Mouse (Mus musculus): ENCODE results near the gene Rasa2. TPM values are rescaled to one million over a fixed set of nuclear protein-coding genes. Genes with fewer than 3 reads are reported as not detected.
"Not testable (repeated sequence)": the region's sequence is repeated elsewhere in the genome, so short reads cannot be mapped to it uniquely, and the experiment has no call there.

Rasa2 gene
- total RNA-seq (2021), result 10 to 100 TPM; 25.6 to 29.7 TPM

DNA sequence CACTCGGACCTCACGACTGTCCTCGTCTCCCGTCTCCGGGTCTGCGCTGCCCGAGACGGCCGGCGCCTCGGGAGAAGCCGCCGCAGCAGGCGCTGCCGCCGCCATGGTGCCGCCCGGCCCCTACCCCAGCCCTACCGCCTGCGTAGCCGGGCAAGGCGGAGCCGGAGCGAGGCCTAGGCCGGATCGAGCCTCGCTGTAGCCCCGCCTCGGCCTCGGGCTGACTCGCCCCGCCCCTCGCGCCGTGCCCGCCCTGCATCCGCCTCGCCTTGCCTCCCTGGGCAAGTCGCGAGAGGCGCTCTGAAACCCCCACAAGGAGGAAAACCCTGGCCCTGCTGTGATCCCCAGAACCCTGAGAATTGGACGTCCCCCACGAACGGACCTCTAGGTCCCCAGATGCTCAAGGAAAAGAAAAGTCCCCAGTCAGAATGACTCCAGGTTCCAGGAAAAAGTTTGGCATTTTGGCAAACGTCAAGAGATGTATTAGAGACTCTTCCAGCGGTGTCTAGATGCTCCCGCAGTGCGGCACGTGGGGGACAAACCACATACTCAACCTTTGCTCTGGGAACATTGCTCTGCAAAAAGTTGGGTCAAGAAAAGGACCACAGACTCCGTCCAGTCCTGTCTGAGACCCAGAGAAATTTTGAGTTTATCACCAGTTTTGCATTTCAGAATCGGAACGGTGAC is at the start of gene Rasa2:
Gene Rasa2 (minus strand): TSS at position 229 of the 684 bp plus-strand sequence.
- peak; percentile 75 to 80 for DNase-seq (ENCODE audit: extremely low spot score in 1 of 2, low spot score in 1 of 2)

DNA sequence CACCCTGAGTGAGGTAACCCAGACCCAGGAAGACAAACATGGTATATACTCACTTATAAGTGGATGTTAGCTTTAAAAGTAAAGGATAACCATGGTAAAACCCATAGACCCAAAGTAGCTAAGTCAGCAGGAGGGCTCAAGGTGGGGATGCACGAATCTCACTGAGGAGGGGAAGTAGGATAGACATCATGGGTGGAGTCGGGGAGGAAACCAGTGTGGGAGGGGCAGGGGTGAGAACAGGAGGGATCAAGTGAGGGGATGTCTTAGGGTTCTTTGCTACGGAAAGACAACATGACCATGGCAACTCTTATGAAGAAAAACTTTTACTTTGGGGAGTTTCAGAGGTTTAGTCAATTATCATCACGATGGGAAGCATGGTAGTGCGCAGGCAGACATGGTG is 47.2 kb upstream of the Rasa2 start:
- no peak for DNase-seq (ENCODE audit: extremely low spot score in 1 of 2, low spot score in 1 of 2)

DNA sequence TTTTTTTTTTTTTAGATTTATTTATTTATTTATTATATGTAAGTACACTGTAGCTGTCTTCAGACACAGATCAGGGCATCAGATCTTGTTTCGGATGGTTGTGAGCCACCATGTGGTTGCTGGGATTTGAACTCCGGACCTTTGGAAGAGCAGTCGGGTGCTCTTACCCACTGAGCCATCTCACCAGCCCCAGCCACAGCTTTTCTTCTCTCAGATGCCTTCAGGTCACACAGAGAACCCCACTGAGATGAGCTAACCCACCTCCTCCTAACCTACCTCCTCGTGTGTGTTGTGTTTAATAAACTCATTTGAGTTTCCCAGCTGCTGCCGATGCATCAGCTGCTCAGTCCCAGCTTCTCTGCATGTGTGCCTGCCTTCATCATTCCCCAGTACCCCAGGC is 46.3 kb upstream of the Rasa2 start:
- not testable (repeated sequence) for DNase-seq (ENCODE audit: extremely low spot score in 1 of 2, low spot score in 1 of 2)

DNA sequence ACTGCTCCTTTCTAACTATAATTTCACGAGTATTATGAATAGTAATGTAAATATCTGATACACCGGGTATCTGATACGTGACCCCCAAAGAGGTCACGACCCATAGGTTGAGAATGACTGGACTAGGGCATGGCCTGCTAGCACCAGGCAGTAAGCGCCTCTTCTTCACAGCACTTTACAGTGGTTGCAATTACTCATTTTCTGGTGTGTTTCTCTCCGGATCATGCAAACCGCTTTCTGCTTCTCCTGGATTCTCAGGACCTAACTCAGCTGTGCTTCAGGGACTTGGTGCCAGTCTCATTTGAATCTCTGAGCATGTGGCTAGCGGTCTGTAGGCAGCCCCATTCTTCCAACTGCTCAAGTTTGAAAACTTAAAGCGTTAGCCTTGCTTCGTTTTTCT is 45.3 kb upstream of the Rasa2 start:
- no peak for DNase-seq (ENCODE audit: extremely low spot score in 1 of 2, low spot score in 1 of 2)

- DNase-seq (ENCODE audit: extremely low spot score in 1 of 2, low spot score in 1 of 2), result no peak
These were observed 44.6 kb upstream of the Rasa2 start for GRCm38 (mm10) chr9:96675763-96676640.

DNA sequence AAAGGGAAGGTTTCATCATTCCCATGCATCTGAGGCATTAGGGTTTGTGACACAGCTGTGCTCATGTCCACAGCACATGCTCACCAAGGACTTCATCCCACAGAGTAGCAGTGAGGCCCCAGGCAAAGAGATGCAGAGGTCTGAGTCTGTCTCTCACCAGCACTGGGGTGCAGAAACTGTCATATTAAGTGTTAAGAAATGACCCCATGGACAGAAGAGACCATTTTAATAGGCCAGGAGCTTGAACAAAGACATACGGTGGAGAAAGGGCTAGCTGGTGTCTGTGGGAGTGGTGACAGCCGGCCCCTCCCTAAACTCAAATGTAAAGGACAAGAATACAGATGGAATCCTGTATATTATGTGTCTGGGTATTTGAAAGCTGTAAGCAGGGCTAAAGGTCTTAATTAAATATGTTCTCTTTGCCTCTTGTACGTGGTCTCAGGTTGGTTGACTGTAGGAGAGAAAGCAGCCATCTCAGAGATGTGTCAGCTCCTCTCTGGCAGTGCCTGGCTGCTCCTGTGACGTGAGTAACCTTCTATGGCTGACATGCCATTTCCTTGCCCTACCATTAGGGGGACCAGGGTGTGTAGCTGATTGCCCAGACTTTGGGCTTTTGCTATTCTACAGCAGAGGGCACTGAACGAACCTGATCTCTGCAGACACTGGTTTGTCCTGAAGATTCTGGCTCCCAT is 43.8 kb upstream of the Rasa2 start:
- DNase-seq (ENCODE audit: extremely low spot score in 1 of 2, low spot score in 1 of 2), result no peak

DNA sequence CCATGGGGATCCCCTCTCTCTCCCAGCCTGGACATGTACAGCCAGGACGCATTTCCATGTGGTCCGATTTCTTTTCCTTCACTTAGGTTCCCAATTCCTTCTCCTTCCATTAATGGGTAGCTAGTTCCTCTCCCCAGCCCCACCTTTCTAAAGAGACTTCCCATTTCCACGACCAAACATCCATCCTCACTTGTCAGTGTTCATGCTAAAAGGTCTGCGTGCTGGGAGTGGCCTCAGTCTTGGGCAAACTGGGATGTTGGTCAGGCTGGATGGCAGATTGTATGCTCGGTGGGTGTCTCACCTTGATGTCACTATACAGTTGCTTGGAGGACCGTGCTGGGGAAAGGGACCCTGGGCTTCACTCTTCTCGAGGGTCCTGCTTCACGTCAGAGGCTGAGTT is 42.9 kb upstream of the Rasa2 start:
- DNase-seq (ENCODE audit: extremely low spot score in 1 of 2, low spot score in 1 of 2), result no peak

DNA sequence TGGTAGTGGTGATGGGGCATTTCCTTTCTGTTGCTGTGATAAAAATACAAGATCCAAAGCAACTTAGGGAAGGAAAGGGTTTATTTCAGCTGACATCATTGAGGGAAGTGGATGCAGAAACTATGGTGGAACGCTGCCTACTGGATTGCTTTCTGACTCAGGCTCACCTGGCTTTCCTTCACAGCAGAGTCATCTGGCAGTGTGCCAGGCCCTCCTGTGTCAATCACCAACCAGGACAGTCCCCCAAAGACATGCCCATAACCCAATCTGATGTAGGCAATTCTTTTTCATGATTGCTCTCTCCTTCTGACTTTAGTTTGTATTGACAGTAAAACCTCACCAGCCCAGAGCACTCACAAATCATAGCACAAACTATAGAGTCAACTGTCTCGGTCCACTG is 41.0 kb upstream of the Rasa2 start:
- DNase-seq (ENCODE audit: extremely low spot score in 1 of 2, low spot score in 1 of 2), result no peak

DNA sequence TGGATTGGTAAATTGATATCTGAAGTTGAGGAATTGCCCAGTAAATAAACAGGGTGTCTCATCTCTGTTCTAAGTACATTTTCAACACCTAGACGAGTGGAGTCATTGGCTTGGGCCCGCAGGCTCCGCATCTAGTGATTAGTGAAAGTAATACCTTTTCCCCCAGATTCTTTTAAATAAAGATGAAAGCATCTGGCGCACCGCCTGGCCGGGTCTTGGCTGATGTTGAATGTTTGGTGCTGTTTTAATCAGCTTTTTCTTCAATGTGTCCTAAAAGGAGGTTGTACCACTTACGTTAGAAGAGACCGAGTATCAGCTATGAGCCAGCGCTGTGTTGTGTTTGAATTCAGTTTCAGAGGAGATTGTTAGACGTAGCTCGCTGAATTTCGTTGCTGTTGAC is 39.8 kb upstream of the Rasa2 start:
- DNase-seq (ENCODE audit: extremely low spot score in 1 of 2, low spot score in 1 of 2), result no peak

DNA sequence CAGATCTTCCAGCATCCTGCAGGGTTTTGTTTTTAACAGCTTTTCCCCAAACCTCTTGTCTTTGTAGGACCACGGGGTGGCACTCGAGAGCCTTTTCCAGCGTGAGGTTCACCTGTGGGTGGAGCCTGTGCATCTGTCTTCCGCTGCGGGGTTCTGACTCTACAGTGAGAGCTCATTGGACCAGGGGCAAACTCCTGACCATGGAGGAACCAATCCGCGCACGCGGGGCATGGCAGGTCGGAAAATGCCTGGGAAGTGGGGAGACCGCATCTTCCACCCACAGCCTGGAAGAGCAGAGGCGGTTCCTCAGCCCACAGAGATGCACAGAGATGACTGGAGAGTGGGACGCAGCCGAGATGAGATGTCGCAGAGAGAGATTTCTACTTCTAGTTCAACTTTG is 38.5 kb upstream of the Rasa2 start:
- peak; percentile 82 to 90 for DNase-seq (ENCODE audit: extremely low spot score in 1 of 2, low spot score in 1 of 2)

GRCm38 (mm10) chr9:96668628-96669027 is 37.2 kb upstream of the Rasa2 start:
- peak; percentile 62 to 82 for DNase-seq (ENCODE audit: extremely low spot score in 1 of 2, low spot score in 1 of 2)

- DNase-seq (ENCODE audit: extremely low spot score in 1 of 2, low spot score in 1 of 2), result no peak
These were observed 29.3 kb upstream of the Rasa2 start for GRCm38 (mm10) chr9:96660510-96661244.

DNA sequence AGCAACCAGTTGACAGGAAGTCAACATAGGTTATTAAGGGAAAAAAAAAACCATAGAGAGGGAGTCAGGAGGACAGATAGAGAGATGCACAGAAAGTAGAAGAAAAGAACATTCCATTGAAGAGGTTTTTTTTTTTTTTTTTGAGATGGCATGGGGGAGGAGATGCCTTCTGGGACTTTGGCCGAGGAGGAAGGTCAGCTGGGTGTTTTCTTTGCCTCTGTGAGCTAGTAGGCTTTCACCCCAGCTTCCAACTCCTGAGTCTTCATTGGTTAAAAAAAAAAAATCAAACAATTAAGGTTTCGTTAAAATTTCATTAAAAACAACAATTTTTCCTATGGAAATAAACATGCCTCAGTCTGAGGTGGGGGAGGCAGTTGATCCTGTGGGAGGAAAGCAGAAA is 28.4 kb upstream of the Rasa2 start:
- DNase-seq (ENCODE audit: extremely low spot score in 1 of 2, low spot score in 1 of 2), result no peak

DNA sequence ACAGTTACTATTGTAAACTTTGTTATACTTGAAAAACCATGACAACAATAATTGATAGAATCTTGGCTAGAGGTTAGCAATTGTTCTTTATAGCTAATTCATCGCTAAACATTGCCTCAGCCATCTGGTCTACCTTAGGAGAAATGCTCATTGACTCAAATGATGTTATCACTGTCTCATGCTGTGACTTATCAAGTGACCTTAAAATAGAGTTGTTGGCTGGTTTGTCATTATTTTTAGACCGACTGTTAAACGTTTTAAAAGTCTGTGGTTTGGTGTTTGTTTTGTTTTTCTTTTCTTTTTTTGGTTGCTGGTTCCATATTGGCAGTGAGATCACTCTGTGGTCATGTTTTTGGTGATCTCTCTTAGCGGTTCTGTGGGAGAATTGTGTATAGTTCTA is 22.1 kb upstream of the Rasa2 start:
- DNase-seq (ENCODE audit: extremely low spot score in 1 of 2, low spot score in 1 of 2), result no peak

DNA sequence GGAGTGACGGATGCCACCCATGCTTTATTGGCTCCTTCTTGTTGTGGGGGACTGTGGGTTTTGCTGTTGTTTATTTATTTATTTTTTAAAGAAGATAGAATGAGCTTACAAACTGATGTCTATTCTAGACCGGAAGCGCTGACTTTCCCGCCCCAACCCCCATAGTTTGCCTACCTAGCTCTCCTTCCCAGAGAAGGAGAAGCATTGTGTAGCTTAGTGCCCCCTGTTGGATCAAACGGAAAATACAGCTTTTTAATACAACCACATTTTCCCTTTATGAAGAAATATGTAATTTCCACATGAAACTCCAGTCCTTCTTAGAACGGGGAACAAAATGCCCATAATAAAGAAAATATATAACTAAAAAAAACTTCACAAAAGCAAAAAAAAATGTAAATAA is 21.3 kb upstream of the Rasa2 start:
- DNase-seq (ENCODE audit: extremely low spot score in 1 of 2, low spot score in 1 of 2), result no peak

GRCm38 (mm10) chr9:96650807-96651206 is 19.4 kb upstream of the Rasa2 start:
- no peak for DNase-seq (ENCODE audit: extremely low spot score in 1 of 2, low spot score in 1 of 2)

DNA sequence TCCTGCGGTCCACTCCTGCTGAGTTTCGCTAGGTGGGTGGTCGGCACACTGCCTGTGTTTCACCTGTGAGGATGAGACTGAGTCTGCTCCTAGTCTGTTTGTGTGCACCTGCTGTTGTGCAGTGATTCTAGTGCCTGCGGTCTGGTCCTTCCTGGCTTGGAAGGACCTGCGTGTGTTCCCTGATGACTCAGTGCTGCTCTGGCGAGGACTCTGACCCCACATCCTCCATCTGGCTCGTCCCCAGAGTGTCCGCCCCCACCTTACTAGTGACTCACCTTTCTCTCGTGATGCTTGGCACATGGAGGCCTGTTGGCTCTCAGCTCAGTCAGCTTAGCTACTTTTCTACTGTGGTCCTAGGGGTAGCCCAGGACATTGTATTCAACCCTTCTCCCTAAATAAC is 18.5 kb upstream of the Rasa2 start:
- no peak for DNase-seq (ENCODE audit: extremely low spot score in 1 of 2, low spot score in 1 of 2)

DNA sequence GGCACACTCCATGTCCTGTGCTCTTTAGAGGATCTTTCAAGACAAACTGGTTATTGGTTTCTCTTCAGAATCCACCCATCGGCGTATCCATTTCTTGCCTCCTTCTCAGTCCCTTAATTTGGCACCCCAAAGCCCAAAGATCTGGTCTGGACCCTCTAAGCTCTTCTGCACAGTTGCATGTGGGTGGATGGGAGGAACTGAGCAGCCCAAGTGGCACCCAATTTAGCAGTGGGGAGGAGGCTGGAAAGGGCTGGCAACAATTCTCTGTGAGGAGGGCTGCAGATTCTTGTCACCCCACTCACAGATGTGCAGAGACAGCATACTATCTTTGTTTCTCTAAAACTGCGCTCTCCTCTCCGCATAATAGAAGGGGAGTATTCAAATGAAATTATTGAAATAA is 17.9 kb upstream of the Rasa2 start:
- no peak for DNase-seq (ENCODE audit: extremely low spot score in 1 of 2, low spot score in 1 of 2)

- no peak for DNase-seq (ENCODE audit: extremely low spot score in 1 of 2, low spot score in 1 of 2)
These were observed 15.4 kb upstream of the Rasa2 start for GRCm38 (mm10) chr9:96646668-96647295.

DNA sequence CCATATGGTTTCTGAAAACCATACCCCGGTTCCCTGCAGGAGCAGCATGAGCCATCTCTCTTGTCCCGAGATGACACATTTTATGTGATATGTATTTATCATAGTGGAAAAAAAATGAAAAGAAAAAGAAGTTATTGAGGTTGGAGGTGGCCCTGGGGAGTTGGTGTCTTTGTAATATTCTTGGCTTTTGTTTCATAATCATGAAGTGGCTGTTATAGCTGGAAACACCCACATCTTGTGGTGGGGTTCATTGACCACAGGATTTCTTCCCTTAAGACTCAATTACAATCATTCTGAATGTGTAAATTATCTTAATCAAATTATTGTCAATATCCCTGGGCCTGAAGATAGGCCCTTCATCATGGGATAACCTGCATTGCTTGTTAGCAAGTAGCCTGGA is 13.4 kb upstream of the Rasa2 start:
- DNase-seq (ENCODE audit: extremely low spot score in 1 of 2, low spot score in 1 of 2), result no peak

Data from layer of hippocampus, postnatal 25 days (tissue).